Mouse (Mus musculus) small intestine, adult 2 months (tissue): ENCODE measurements at regions not wholly inside any gene's neighbourhood (a gene's known extent, or its start where the extent isn't known, plus 50 kb on each side); places are given as distances from the start of the nearest gene placed in this dataset.

Source experiments
- CTCF ChIP-seq: fragments of 200-500 bp; IDR thresholded peaks from 2 replicates; pipeline ENCODE4 v1.5.1; 2012; ENCODE audit warnings: low read depth, mild to moderate bottlenecking, control low read depth, inconsistent platforms, low read length, moderate library complexity, mixed read lengths; ENCODE audit not compliant: insufficient replicate concordance, insufficient read length; ENCODE audit errors: extremely low read depth
- POLR2A ChIP-seq: fragments of 200-500 bp; IDR thresholded peaks from 2 replicates; pipeline ENCODE4 v1.6.1; 2012; ENCODE audit warnings: low read depth, mild to moderate bottlenecking, control low read depth, inconsistent platforms, low read length, moderate library complexity

DNA sequence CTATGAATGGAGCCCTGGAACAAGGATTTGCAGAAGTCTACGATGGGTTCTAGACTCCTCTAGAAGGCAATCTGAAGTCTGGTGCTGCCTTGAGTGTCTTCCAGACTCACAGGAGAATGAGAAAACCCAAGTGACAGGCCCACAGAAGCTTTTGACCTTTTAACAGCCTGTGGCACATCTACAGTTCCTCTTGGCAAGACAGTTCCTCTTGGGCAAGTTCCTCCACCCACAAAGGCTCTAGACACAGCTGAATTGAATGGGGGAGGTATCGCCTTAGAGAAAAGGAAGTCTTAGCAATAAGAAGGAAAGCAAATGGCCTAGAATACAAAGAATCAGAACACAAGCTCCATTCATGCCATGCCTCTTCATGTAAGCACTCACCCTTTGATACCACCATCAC, 1402.3 kb upstream of the Lrrc6 start:
- TF ChIP-seq CTCF (no peak), POLR2A (no peak)
